Mouse (Mus musculus) G1E (cell line): ENCODE data around the gene Hdc. TPM values are rescaled to one million over a fixed set of nuclear protein-coding genes. Genes with fewer than 3 reads are reported as not detected.
A peak's percentile ranks its signal among the peaks of the same experiment; 100 is the strongest.

Source experiments
- ATAC-seq: 2 replicates; pipeline ENCODE4 v1.8.0; 2016; ENCODE audit warnings: mild to moderate bottlenecking; ENCODE audit not compliant: insufficient number of reproducible peaks, poor library complexity, low FRiP score, severe bottlenecking; ENCODE audit errors: extremely low read depth
- DNase-seq: peaks from one replicate; pipeline ENCODE4 v3.0.0; 2012; ENCODE audit warnings: low spot score
- H3K27me3 ChIP-seq: 2 replicates; pipeline ENCODE4 v1.6.1; 2012; ENCODE audit warnings: mild to moderate bottlenecking, low read length, inconsistent platforms; ENCODE audit not compliant: insufficient read depth
- H3K36me3 ChIP-seq: replicated peaks from 2 replicates; pipeline ENCODE3; 2012; ENCODE audit warnings: mild to moderate bottlenecking, inconsistent platforms
- H3K4me1 ChIP-seq: 2 replicates; pipeline ENCODE4 v1.6.1; 2012; ENCODE audit warnings: low read depth, low read length, inconsistent platforms, mixed read lengths; ENCODE audit not compliant: insufficient read depth
- H3K4me3 ChIP-seq: 2 replicates; pipeline ENCODE4 v1.5.1; 2012; ENCODE audit warnings: low read depth, mild to moderate bottlenecking, inconsistent platforms, low read length, moderate library complexity, mixed read lengths
- H3K9me3 ChIP-seq: replicated peaks from 2 replicates; pipeline ENCODE4 v1.6.1; 2012; ENCODE audit warnings: inconsistent platforms
- CTCF ChIP-seq: IDR thresholded peaks from 2 replicates; pipeline ENCODE4 v1.5.1; 2012; ENCODE audit warnings: low read depth, low read length, inconsistent platforms, mixed read lengths
- GATA1 ChIP-seq: IDR thresholded peaks from 2 replicates; pipeline ENCODE4 v1.6.1; 2012; ENCODE audit warnings: borderline replicate concordance, low read length, inconsistent platforms, mixed read lengths
- GATA2 ChIP-seq: IDR thresholded peaks from 2 replicates; pipeline ENCODE4 v1.6.1; 2012; ENCODE audit warnings: low read depth, low read length, inconsistent platforms, borderline replicate concordance
- POLR2AphosphoS5 ChIP-seq: IDR thresholded peaks from 2 replicates; pipeline ENCODE4 v1.6.1; 2012; ENCODE audit warnings: low read depth, low read length, inconsistent platforms; ENCODE audit not compliant: insufficient replicate concordance
- TAL1 ChIP-seq: conservative IDR thresholded peaks from 2 replicates; pipeline ENCODE4 v1.6.1; 2012; ENCODE audit warnings: low read depth, low read length, inconsistent platforms, mixed read lengths
- polyA plus RNA-seq: library from polyadenylated mRNA; stranded (reverse); fragments of >175 nt; gene quantifications from 2 replicates; pipeline ENCODE4 v1.2.3, GENCODE M21; 2012
- total RNA-seq, 2 experiments: library from RNA; stranded (forward) in 1 of 2; stranded (reverse) in 1 of 2; fragments of 200-1000 nt in 1 of 2; fragments of >200 nt in 1 of 2; fragmentation: Nextera tagmentation in 1 of 2; gene quantifications; 2 replicates each; pipeline ENCODE4 v1.2.3; 2014 to 2017

Hdc gene
- total and polyA plus RNA-seq, 3 experiments = 2.6 to 42.0 (median 21.5) TPM

DNA sequence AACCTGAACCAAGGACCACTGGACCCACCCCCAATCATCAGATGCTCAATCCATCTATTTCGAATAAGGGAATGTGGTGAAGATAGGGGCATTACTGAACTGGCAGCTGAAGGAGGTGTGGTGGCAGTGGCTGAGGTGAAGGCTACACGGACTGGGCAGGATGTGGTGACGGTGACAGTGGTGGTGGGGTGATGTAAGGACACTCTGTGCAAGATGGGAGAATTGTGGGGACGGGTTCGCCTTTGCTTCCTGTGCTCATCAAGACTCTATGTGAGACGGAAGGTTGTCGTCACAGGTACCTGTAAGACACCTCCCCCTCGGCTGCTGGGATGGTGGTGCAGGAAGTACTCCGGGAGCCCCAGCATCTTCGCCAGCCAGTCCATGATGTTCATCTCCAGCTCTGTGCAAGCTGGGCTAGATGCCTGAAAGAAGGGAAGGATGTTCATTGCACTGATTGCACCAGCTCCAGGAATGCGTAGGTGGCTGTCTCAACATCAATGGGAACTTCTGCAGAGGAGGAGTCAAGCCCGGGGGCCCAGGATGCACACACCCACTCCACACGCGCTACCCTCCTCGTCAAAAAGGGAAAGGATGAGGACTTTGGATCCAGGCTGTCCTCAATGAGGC is 12.9 kb downstream of the Hdc start:
- Histone ChIP-seq H3K36me3 (no peaks in the 10 kb centered on the region), H3K9me3 (no peaks in the 10 kb centered on the region), H3K4me3 (no peak overlapping the region), H3K4me1 (peaks cover 9% of the 10 kb centered on the region; the same call in 1 of the 2 replicates), H3K27me3 (peaks cover 30% of the 10 kb centered on the region)
- TF ChIP-seq CTCF (no peak), GATA2 (no peak), GATA1 (no peak), TAL1 (no peak), POLR2AphosphoS5 (no peak)
- DNase-seq (no peak), ATAC-seq (no peak)

DNA sequence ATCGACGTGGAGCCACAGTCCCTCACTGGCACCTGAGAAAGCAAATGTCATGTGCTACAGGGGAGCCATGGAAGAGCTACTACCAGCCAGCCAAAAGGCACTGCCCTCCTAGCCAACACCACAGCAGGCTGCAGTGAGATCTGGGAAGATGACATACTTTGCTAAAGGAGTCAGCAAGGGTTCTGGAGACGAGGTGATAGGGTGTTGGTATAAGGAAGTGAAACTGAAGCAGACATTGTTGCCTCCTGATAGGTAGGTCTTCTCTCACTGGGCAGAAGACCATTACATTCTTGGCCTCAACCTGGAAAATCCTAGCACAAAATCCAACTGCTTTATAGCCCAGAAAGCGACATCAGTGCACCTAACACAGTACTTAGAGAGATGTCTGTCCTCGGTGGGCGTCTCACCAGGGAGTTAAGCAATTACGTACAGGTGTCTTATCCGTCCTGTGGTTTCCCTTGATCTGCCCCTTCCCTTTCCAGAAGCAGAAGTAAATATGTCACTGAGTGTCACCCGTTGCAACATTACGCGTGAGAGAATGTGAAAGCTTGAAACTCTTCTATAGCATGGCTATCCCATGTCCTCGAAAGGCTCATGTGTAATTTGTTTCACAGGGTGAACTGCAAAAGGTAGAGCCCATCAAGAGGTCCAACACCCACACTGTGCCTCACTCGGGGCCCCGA is 17.0 kb downstream of the Hdc start:
- H3K4me3 ChIP-seq = no peak overlapping the region
- peaks cover 13% of the 10 kb centered on the region for H3K4me1 ChIP-seq
- ATAC-seq = no peak

DNA sequence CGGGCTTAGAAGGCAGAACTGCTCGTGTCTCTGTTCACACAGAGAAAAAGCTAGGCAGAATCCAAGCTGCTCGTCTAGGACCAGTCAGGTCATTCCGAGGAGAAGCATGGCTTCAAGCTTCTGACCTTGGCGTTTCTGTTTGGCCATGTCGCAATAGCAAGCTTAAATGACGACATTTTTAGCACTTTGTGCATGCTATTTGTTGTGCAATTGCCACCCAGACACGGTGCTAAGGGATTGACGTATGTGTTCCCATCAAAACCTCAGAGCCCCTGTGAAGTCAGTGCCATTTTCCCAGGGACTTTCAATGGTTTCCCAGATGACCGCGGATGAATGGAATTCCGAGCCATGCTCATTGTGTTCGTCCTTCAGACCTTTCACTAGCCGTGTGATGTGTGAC is 18.6 kb downstream of the Hdc start:
- Histone ChIP-seq H3K4me3 (no peak overlapping the region), H3K27me3 (peaks cover 24% of the 10 kb centered on the region), H3K9me3 (no peaks in the 10 kb centered on the region), H3K4me1 (peaks cover 13% of the 10 kb centered on the region), H3K36me3 (no peaks in the 10 kb centered on the region)
- TF ChIP-seq POLR2AphosphoS5 (no peak), TAL1 (no peak), GATA1 (no peak)
- no peak for ATAC-seq
- no peak for DNase-seq

More for the DNA sequence above, 17.0 kb downstream of the Hdc start:
- TF ChIP-seq TAL1 (no peak), CTCF (no peak), POLR2AphosphoS5 (no peak), GATA1 (no peak), GATA2 (no peak)
- Histone ChIP-seq H3K9me3 (no peaks in the 10 kb centered on the region), H3K27me3 (peaks cover 31% of the 10 kb centered on the region), H3K36me3 (no peaks in the 10 kb centered on the region)
- no peak for DNase-seq

DNA sequence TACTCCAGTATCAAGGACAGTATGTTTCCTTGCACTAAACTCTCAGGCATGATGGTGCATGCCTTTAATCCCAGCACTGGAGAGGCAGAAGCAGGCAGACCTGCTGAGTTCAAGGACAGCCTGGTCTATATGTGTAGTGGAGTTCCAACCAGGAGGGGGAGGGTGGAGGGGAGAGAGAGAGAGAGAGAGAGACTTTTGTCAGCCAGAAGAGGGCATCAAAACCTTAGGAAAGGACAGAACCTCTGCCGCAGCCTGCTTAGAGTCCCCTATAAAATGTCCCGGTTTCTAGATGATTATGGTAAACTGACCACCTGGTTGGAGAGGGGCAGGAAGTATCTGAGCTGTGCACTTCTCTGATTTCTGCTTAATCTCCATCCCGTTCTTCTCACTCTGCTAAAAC is 20.1 kb downstream of the Hdc start:
- Histone ChIP-seq H3K4me1 (peaks cover 13% of the 10 kb centered on the region), H3K27me3 (peaks cover 26% of the 10 kb centered on the region), H3K4me3 (no peak overlapping the region), H3K36me3 (no peaks in the 10 kb centered on the region), H3K9me3 (no peaks in the 10 kb centered on the region)
- DNase-seq (no peak), ATAC-seq (peak; percentile 28; the same call in 1 of the 2 replicates)
- TF ChIP-seq POLR2AphosphoS5 (no peak), GATA2 (no peak), TAL1 (no peak)

DNA sequence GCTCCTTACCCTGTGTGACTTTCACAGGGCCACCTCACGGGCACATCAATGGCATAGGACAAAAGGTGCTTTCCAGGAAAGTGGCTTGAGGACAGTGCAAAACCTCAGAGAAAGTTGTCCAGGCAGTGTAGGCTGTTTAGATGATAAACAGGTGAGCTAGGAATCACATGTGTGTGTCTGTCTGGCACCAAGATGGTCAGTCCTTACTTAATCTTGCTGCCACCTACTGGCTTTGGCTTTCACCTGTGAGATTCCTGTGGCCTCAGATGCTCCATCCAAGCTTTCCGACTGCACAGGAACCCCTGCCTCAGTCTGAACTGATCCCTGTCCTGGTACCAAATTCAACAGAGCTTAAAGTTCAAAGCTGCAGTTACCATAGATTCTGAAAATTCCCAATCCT is 20.7 kb downstream of the Hdc start:
- TF ChIP-seq GATA1 (no peak), TAL1 (no peak), GATA2 (no peak), CTCF (no peak), POLR2AphosphoS5 (no peak)
- Histone ChIP-seq H3K9me3 (no peaks in the 10 kb centered on the region), H3K27me3 (peaks cover 26% of the 10 kb centered on the region), H3K36me3 (no peaks in the 10 kb centered on the region), H3K4me1 (peaks cover 13% of the 10 kb centered on the region), H3K4me3 (no peak overlapping the region)
- ATAC-seq (no peak), DNase-seq (no peak)

DNA sequence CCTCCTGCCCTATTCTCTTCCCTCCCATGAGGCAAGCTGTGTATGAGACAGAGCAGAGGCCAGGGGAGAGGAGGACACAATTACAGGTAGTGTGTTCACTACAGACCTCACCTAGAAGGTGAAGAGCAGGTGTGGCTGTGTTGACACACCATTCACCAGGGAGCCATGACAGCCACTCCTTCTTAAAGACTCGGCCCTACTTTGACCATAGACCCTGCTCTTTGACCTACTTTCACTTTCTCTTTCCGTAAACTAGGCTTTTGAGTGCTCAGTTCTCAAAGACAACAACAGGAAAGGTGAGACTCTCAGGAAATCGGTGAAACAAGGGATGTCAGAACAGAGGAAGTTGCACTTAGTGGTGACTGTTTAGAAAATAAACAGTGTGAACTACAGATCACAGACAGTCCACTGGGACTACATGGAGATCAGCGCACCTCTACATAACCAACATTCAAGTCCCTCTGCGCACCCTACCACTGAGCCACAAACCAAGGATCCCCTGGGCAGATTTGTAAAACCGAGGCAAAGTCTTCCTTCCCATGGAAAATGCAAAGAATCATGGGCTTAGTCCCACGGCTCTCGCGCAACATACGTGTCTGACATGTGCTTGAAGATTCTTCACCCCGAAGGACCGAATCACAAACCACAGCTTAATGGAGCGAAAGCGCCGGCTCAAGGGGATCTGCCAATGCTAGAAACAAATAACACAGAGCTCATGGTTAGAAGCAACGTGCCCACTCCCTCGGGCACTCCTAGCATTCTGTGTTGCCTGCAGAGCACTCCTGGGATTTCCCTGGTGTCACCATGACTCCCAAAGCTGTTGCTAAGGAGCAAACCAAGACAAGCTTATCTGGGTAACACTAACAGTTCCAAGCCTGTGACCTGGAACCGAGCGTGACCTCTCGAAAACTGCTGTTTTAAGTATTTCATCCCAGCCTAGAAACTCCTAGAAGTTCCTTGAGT is 21.5 kb downstream of the Hdc start:
- Histone ChIP-seq H3K4me3 (peak overlapping the region; percentile 18; the same call in 1 of the 2 replicates), H3K27me3 (peaks cover 26% of the 10 kb centered on the region), H3K9me3 (no peaks in the 10 kb centered on the region), H3K4me1 (peaks cover 13% of the 10 kb centered on the region), H3K36me3 (no peaks in the 10 kb centered on the region)
- ATAC-seq = no peak
- no peak for DNase-seq
- TF ChIP-seq POLR2AphosphoS5 (no peak), GATA2 (no peak), CTCF (no peak)
